Mouse (Mus musculus) heart, postnatal 10 days (tissue): ENCODE measurements at regions not wholly inside any gene's neighbourhood (a gene's known extent, or its start where the extent isn't known, plus 50 kb on each side); places are given as distances from the start of the nearest gene placed in this dataset.

Experiments used
- DNase-seq, 2 experiments: peaks; one replicate each; pipeline ENCODE4 v3.0.0; 2021
- intact Hi-C: fragments of 180-260 bp; cut with DNase I; formaldehyde crosslinking; loops from one replicate; pipeline ENCODE4 v1.15.1; 2025

- intact Hi-C loops, result loop anchor here (1.0 kb wide), 1 partner anchor 711 kb away; no protein-coding TSS in a partner anchor
These were observed 94.3 kb upstream of the Tle4 start for GRCm38 (mm10) chr19:14692183-14692582.

GRCm38 (mm10) chr19:14685628-14686027 is 87.8 kb upstream of the Tle4 start:
- intact Hi-C loops, result no loop called here

More at GRCm38 (mm10) chr19:14692183-14692582, 94.3 kb upstream of the Tle4 start:
- DNase-seq, result peak; percentile 13 to 25

DNA sequence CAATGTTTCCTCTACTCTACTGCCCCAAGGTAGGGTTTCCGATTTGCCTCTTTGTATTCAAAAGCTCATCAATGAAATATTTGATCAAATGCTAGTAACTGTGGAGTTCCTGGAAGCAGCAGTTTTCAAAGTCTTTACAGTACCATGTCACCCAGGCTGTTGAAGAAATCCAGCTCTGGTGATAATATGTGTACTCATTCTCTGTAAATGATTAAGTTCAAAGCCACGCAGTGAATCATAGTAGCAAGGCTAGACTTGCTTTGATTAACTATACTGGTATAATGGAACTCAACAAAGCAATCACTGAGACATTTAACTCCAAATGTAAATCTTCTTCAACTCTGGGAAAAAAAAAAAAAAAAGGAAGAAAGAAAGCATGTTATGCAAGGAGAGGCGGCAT is 86.8 kb upstream of the Tle4 start:
- intact Hi-C loops, result no loop called here
- DNase-seq, result no peak

More at GRCm38 (mm10) chr19:14685628-14686027, 87.8 kb upstream of the Tle4 start:
- no peak for DNase-seq

DNA sequence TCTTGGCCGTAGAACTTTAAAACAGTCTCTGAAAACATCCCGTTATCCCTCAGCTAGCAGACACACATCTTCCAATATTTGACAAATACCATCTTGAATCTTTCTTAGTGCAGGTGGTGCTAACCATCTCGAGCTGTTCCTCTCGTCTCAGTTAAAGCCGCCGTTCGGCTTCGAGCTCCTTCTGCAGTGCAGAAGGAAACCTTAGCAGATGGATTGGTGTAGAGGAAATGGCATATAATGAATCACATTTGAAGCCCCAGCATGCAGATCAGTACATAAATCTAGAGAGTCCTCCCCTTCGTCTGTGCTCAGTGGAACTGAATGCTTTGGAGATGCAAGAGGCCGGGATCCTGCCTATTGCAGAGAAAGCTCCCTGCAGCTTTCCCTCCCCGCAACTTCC is 83.5 kb upstream of the Tle4 start:
- intact Hi-C loops, result no loop called here
- DNase-seq, result no peak

DNA sequence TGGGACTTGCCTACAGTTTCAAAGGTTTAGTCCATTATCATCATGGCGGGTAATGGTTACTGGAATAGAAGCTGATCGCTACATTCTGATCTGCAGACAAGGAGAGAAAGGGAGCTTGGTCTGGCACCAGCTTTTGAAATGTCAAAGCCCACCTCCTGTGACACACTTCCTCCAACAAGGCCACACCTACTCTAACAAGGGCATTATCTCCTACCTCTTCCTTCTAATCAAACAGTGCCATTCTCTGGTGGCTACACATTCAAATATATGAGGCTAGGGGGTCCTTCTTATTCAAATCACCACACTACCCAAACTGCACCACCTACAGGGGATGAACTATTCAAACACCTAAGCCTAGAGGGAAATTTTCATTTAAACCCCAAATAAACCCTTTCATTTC is 81.9 kb upstream of the Tle4 start:
- intact Hi-C loops, result no loop called here
- no peak for DNase-seq

- no peak for DNase-seq
- intact Hi-C loops, result no loop called here
These were observed 80.7 kb upstream of the Tle4 start for GRCm38 (mm10) chr19:14678584-14678983.

DNA sequence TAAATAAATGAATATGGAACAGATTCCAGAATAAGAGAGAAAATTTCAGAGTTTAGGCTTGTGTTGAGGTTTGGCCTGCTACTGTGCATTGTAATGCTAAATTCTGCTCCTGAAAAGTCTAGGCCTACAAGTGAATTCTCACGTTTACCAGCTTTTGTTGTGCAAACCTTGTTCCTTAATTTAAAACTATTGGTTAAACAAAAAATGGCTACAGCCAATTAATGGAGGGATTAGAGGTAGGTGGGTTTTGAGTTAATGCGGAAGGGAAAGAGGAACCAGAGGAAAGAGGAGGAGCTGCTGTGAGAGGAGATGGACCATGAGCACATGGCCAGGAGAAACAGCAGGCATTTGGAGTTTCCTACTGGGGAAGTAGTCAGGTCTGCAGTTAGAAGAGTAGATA is 79.1 kb upstream of the Tle4 start:
- intact Hi-C loops, result no loop called here
- DNase-seq, result no peak

DNA sequence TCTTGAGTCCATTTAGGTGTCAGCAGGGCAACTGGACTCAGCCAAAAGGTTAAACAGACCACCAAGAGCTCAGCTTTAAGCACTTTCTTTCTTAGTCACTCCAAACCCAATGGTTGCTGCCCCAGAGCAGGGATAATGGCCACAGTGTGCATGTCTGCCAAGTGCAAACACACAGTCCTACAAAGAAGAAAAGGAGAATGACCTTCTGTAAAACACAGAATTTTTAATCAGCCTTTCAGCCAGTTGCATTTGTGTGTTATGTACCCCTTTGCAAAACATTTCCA is 72.9 kb upstream of the Tle4 start:
- DNase-seq, result no peak

DNA sequence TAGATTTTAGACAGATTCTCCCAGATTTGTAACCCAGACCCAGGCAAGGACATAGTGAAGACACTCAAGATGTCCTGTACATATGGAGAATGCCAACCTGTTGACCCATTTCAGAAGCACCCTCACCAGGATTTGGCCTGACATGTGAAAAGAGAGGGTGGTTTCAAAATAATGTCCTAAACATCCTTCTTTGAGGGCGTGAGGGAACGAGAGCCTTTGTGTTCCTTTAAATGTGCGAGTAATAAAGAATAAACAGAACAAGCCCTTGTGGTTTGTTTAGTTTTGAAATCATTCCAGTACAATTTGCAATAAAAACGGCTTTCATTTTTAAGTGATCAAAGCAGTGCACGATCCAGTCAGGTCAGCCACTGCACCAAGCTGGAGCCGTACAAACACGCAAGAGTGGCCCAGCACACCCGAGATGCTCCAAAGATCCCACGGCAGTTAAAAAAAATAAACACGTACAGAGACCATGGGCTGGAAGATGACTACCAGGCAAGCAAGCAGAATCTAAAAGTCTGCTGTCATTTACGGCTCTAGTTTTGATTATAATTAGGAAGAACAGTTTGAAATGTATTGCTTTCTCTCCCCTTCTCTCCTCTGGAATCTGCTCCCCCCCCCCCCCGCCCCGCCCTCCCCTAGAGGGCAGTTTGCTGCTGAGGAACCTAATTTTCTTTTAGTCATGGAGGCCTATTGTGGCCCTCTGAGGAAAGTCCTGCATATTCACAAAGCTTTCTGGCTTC is 72.4 kb upstream of the Tle4 start:
- intact Hi-C loops, result no loop called here

More for the DNA sequence above, 72.9 kb upstream of the Tle4 start:
- intact Hi-C loops, result no loop called here

DNA sequence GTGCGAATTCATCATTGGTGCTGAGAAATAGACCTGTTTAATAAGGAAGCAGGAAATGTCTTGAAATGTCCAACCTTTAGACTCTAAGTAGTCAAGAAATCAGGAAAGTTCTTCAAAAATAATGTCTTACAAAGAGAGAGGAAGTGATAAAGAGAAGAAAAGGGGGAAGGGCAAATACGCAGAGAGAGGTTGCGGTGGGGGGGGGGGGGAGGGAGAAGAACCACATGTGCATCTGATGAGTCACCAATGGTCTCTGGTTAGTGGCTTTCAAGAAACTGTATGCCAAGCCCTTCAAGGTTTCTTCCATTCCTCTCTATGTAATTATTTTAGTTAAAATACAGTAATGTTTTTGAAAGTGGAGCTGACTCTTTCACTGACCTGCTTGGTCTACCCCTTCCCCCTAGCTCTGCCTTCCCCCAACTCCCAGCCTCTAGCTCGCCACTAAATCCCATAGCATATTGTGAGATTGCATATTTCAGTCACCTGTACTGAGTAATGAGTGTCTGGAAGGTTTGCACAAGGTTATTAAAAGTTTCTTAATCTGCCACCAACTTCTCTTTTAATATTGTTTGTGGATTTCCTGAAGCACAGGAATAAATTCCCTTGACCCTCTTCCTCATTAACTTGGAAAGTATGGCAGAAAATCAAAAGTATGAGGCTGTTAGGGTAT is 70.8 kb upstream of the Tle4 start:
- intact Hi-C loops, result no loop called here
- no peak for DNase-seq

More for the DNA sequence above, 72.4 kb upstream of the Tle4 start:
- DNase-seq, result no peak

DNA sequence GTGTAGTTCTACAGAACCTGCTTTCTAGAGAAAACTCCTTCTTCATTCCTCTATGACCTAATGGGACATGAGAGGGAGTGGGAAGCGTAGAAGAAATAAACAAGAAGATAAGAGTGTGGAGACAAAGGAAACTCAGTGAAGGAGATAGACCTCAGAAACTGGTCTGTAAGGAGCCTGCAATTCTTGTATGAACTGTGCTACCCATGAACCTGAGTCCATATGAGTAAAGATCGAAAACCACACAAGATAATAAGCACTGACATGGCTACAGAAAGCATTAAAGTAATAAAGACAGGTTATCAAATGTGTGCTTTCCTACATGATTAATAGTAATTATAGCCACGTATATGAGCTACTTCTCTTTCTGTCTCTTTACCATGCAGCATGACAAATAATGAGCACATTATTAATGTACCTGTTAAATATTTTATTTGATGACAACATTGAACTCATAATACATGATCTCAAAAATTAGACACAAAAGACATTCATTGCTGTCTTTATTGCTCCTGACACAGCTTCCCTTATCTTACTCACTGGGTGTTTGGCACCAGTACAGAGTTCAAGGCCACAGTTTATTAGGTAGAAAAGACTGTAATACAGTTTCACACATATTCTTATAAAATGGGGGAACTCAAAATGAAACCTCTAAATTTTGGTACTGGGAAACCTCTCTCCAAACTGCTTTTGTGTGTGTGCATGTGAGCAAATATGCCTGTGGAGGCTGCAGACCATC is 67.0 kb upstream of the Tle4 start:
- no peak for DNase-seq
- intact Hi-C loops, result no loop called here

- DNase-seq, result no peak
- intact Hi-C loops, result no loop called here
These were observed 66.3 kb upstream of the Tle4 start for GRCm38 (mm10) chr19:14664096-14664586.

GRCm38 (mm10) chr19:14663350-14663749 is 65.5 kb upstream of the Tle4 start:
- no peak for DNase-seq
- intact Hi-C loops, result no loop called here

DNA sequence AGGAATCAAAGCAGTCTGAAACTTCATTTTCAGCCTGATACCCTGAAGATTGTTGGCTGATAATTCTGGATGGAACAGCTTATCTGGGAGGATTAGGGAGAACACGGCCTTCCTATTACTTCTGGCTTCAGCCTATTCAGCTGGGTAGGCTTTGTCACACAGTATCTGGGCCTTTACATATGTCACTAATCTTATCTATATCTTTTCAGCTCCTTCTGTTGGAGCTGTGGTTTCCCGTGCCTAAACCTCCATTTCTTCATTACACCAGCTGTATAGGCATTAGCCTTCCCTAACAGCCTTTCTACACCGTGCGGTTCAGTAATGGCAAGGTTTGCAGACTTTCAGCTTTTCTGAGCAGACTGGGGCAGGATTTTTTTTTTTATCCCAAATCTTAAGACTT is 61.9 kb upstream of the Tle4 start:
- intact Hi-C loops, result no loop called here

GRCm38 (mm10) chr19:14658479-14658878 is 60.6 kb upstream of the Tle4 start:
- intact Hi-C loops, result no loop called here
- DNase-seq, result peak in 1 of 2 experiments; percentile 2

More for the DNA sequence above, 61.9 kb upstream of the Tle4 start:
- DNase-seq, result no peak

GRCm38 (mm10) chr19:14656022-14656388 is 58.2 kb upstream of the Tle4 start:
- no peak for DNase-seq
- intact Hi-C loops, result no loop called here

- no peak for DNase-seq
- intact Hi-C loops, result no loop called here
These were observed 57.6 kb upstream of the Tle4 start for GRCm38 (mm10) chr19:14655302-14656021.
